Mouse (Mus musculus) limb, embryonic 13.5 days (tissue): ENCODE data around the gene St8sia2. TPM values are rescaled to one million over a fixed set of nuclear protein-coding genes. Genes with fewer than 3 reads are reported as not detected.

Experiments
- ATAC-seq: fragments of 200-750 bp; cut with Nextera tagmentation; 2 replicates; pipeline ENCODE4 v1.8.0; 2017; ENCODE audit warnings: low read depth, moderate number of reproducible peaks, moderate TSS enrichment; ENCODE audit not compliant: low FRiP score
- H3K27ac ChIP-seq: fragments of 300-500 bp; sonication (generic); 2 replicates; pipeline ENCODE4 v1.5.1; 2015; ENCODE audit warnings: inconsistent platforms, mild to moderate bottlenecking, moderate library complexity
- H3K27me3 ChIP-seq: fragments of 300-500 bp; sonication (generic); 2 replicates; pipeline ENCODE4 v1.6.1; 2015; ENCODE audit warnings: mild to moderate bottlenecking, inconsistent platforms
- H3K36me3 ChIP-seq: fragments of 300-500 bp; sonication (generic); 2 replicates; pipeline ENCODE4 v1.6.1; 2015; ENCODE audit warnings: inconsistent platforms, mild to moderate bottlenecking, moderate library complexity
- H3K4me1 ChIP-seq: fragments of 300-500 bp; sonication (generic); 2 replicates; pipeline ENCODE4 v1.6.1; 2015; ENCODE audit warnings: inconsistent platforms
- H3K4me2 ChIP-seq: fragments of 300-500 bp; sonication (generic); replicated peaks from 2 replicates; pipeline ENCODE4 v1.6.1; 2015; ENCODE audit warnings: inconsistent platforms, mild to moderate bottlenecking, moderate library complexity
- H3K4me3 ChIP-seq: fragments of 300-500 bp; sonication (generic); 2 replicates; pipeline ENCODE4 v1.5.1; 2015; ENCODE audit warnings: moderate library complexity, mild to moderate bottlenecking, inconsistent platforms
- H3K9ac ChIP-seq: fragments of 300-500 bp; sonication (generic); 2 replicates; pipeline ENCODE4 v1.6.1; 2015; ENCODE audit warnings: mild to moderate bottlenecking, inconsistent platforms
- H3K9me3 ChIP-seq: fragments of 300-500 bp; sonication (generic); 2 replicates; pipeline ENCODE4 v1.6.1; 2016; ENCODE audit warnings: inconsistent platforms
- WGBS: fragments of 180-500 bp; shearing (Covaris S2); methylation state at CpG from one replicate; pipeline ENCODE4 v1.1.7; 2015; 5-methylcytosine and 5-hydroxymethylcytosine counted together
- polyA plus RNA-seq: library from polyadenylated mRNA; unstranded; fragments of >200 nt; fragmentation: Nextera tagmentation; extraction: Ambion mirVana; gene quantifications from 2 replicates; pipeline ENCODE4 v1.2.1, GENCODE M21; 2015

Gene St8sia2
- polyA plus RNA-seq, 1 experiment from 2014 or later: 20.1 TPM

DNA sequence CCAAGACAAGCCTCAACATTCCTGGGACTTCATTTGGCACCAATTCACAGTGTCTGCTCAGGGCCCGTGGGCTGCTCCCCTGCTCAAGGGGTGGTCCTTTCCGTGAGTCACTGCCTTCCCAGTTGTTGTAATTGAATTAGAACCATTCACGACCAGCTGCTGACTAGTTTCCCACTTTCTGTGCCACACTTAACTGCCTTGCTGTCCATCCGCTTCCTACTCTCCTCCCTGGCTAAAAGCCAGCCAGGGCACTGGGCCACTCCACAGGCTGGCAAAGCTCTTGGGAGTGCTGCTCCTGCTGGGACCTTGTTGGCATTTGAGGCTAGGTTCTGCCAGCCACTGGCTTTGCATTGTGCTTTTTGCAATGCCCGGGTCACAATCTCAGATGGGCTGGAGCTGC is 59.0 kb downstream of the St8sia2 start:
- Histone ChIP-seq H3K4me1 (no peaks in the 10 kb centered on the region), H3K27ac (no peak overlapping the region), H3K27me3 (no peaks in the 10 kb centered on the region), H3K36me3 (peaks cover 77% of the 10 kb centered on the region), H3K4me2 (no peak overlapping the region), H3K9ac (no peak overlapping the region), H3K4me3 (no peak overlapping the region), H3K9me3 (no peaks in the 10 kb centered on the region)
- 42% methylated on average over 5 of the region's 5 CpGs for WGBS
- no peak for ATAC-seq

DNA sequence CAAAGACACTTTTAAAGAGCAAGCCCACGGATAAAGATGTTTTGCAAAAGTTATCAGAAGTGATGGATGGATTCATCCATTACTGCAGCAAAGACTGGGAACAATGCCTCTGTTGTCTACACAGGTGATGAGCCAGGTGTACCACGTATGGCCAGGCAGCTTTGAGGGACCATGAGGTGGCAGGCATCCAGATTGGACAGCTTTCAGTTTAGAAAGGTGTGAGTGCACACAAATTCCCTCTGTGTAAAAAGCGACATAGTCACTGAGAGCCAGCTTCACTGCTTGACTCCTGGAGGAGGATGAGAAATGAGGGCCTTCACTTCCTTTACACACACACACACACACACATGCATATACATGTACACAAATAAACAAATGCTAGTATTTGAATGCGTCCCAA is 60.4 kb downstream of the St8sia2 start:
- no peak for ATAC-seq
- H3K27me3 ChIP-seq: no peaks in the 10 kb centered on the region
- WGBS: 90% methylated on average over 4 of the region's 4 CpGs

DNA sequence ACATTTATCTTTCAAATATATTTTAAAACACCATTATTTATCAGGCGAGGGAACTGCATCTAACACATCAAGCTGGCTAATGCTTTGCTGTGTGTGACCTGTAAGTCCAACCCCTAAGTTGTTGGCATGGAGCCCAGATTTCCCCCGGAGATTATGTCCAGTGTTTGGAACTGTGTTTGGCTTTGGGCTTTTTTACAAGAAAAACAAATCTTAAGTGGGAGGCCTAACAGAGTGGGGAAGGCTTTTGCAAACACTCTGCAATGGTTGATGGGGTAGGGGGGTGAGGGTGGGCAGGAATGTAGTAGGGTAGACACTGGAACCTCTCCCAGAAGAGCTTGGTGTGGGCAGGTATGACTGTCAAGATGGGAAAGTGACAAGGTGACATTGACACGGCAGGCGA is 71.8 kb downstream of the St8sia2 start:
- Histone ChIP-seq H3K4me2 (no peak overlapping the region), H3K9ac (no peak overlapping the region), H3K27ac (no peak overlapping the region; the same call in 1 of the 2 replicates), H3K4me3 (no peak overlapping the region), H3K27me3 (no peaks in the 10 kb centered on the region), H3K9me3 (0 out of 2 replicates have a peak, but pooled peaks cover 3% of the 10 kb centered on the region), H3K36me3 (peaks cover 59% of the 10 kb centered on the region), H3K4me1 (peaks cover 21% of the 10 kb centered on the region)
- ATAC-seq: peak; percentile 64; the same call in 1 of the 2 replicates
- 41% methylated on average over 4 of the region's 4 CpGs for WGBS

More for the DNA sequence above, 60.4 kb downstream of the St8sia2 start:
- H3K27ac ChIP-seq: no peak overlapping the region
- no peaks in the 10 kb centered on the region for H3K4me1 ChIP-seq
- no peak overlapping the region for H3K9ac ChIP-seq
- H3K4me2 ChIP-seq: no peak overlapping the region
- no peak overlapping the region for H3K4me3 ChIP-seq
- peaks cover 75% of the 10 kb centered on the region for H3K36me3 ChIP-seq
- H3K9me3 ChIP-seq: no peaks in the 10 kb centered on the region

DNA sequence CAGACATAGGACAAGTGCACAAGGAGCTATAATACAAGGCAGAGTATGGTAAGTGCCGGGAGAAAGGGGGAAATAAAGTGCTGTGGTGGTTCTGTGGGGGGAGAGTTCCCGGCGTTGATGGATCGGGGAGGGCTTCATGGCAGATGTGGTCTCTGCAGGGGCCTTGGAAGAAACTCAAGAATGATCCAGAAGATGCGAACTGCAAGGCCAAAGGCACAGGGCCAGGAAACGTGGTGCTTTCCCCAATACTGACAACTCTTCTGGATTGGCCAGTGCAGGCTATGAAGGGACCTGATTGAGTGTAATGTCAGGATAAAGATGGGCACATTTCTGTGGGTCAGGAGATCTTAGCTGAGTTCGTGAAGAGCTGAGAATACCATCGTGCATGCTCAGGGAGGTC is 74.3 kb downstream of the St8sia2 start:
- Histone ChIP-seq H3K9me3 (0 out of 2 replicates have a peak, but pooled peaks cover 3% of the 10 kb centered on the region), H3K9ac (no peak overlapping the region), H3K4me2 (no peak overlapping the region), H3K4me3 (no peak overlapping the region), H3K36me3 (peaks cover 46% of the 10 kb centered on the region), H3K27me3 (no peaks in the 10 kb centered on the region), H3K4me1 (peaks cover 21% of the 10 kb centered on the region), H3K27ac (no peak overlapping the region)
- no peak for ATAC-seq
- 87% methylated on average over 8 of the region's 8 CpGs for WGBS

DNA sequence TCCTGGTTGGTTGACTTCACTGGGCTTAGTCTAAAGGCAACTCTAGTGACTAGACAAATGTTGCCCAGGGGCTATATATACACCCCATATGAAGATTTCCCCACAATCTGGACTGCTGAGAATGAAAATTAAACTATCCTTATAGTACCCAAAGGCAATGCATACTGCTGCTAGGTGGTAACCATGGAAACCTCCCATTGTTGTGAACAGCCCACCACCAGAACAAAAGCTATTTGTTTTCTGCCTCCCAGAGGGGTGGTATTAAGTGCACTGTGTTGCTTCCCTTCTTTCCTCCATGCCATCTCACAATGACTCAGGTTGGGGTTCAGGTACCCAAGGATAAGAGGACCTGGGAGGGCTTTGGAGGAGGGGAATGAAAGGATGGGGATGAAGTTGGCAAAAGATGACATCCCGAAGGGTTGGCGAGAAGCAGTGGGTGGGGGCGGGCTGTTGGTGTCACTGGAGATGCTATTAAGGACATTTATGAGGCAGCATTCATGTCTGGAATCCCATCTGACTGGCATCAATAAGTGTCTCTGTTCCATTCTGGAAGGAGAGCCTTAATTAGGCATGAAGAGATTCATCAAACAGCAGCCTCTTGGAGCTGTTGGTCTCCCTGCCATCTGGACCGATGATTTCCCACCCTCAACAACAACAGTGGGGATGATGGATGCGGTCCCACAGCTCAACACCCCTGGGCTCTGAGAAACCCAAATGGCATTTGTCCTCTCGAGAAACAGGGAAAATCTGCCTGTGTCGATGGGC is 75.3 kb downstream of the St8sia2 start:
- ATAC-seq: no peak
- no peak overlapping the region for H3K4me2 ChIP-seq
- WGBS: 81% methylated on average over 7 of the region's 7 CpGs

DNA sequence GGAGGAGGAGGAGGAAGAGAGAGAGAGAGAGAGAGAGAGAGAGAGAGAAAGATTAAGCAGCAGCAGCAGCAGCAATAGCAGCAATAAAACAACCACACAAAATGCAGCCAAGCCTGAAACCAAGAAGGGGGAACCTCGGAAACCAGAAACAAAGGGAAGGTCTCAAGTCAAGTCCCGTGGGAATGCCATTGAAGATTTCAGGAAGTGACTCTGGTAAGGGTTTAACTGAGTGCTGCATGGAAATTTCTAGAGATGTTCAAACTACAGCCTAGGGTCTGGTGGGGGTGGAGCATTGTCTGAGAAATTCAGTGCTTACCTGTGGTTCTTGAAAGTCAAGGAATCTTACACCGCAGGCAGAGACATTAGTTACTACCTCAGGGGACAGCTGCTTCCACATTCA is 77.4 kb downstream of the St8sia2 start:
- Histone ChIP-seq H3K27me3 (no peaks in the 10 kb centered on the region), H3K4me2 (no peak overlapping the region), H3K9ac (no peak overlapping the region), H3K9me3 (0 out of 2 replicates have a peak, but pooled peaks cover 3% of the 10 kb centered on the region), H3K36me3 (peaks cover 20% of the 10 kb centered on the region), H3K4me1 (peaks cover 8% of the 10 kb centered on the region), H3K4me3 (no peak overlapping the region), H3K27ac (no peak overlapping the region)
- ATAC-seq: no peak
- 56% methylated on average over 3 of the region's 3 CpGs for WGBS

More for the DNA sequence above, 75.3 kb downstream of the St8sia2 start:
- H3K27ac ChIP-seq: no peak overlapping the region
- no peak overlapping the region for H3K9ac ChIP-seq
- 0 out of 2 replicates have a peak, but pooled peaks cover 3% of the 10 kb centered on the region for H3K9me3 ChIP-seq
- H3K4me1 ChIP-seq: peaks cover 21% of the 10 kb centered on the region
- H3K4me3 ChIP-seq: no peak overlapping the region
- peaks cover 37% of the 10 kb centered on the region for H3K36me3 ChIP-seq
- no peaks in the 10 kb centered on the region for H3K27me3 ChIP-seq

DNA sequence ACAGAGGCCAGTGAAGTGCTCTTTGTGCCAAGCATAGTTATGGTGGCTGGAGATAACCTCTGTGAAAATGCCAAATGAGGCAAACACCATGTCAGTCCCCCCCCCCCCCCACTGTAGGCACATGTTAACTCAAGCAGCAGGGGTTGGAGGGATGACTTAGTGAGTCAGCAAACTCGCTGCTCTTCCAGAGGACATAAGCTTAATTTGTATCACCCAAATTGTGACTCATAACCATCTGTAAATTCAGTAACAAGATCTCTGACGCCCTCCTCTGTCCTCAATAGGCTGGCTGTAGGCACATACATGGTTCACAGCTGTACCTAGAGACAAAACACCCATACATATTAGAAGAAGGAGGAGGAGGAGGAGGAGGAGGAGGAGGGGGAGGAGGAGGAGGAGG is 77.8 kb downstream of the St8sia2 start:
- 61% methylated on average over 2 of the region's 2 CpGs for WGBS
- H3K36me3 ChIP-seq: peaks cover 19% of the 10 kb centered on the region
- 0 out of 2 replicates have a peak, but pooled peaks cover 3% of the 10 kb centered on the region for H3K9me3 ChIP-seq
- no peak overlapping the region for H3K4me3 ChIP-seq
- no peak for ATAC-seq
- H3K27ac ChIP-seq: no peak overlapping the region
- no peak overlapping the region for H3K4me2 ChIP-seq
- H3K27me3 ChIP-seq: no peaks in the 10 kb centered on the region
- no peak overlapping the region for H3K9ac ChIP-seq
- 0 out of 2 replicates have a peak, but pooled peaks cover 3% of the 10 kb centered on the region for H3K4me1 ChIP-seq

DNA sequence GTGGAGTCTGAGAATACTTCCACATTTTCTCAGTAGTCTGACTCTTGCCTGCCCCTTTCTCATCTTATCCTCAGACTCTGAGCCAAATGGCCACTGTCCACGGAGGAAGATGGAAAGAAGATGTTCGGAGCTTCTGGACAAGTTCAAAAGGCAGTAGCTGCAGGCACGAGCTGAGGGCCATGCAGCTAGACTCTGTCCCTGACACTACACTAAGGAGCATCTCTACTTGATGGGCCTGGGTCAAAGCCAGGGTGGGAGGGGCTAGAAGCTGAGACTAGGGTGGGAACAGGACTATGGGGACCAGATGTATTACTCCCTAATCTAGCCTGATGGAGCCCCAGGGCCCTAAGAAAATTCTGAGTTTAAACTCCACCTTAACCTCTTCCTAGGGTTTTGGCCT is 80.5 kb downstream of the St8sia2 start:
- H3K4me2 ChIP-seq: no peak overlapping the region
- H3K4me3 ChIP-seq: no peak overlapping the region
- ATAC-seq: no peak
- no peak overlapping the region for H3K9ac ChIP-seq
- H3K27me3 ChIP-seq: no peaks in the 10 kb centered on the region
- H3K27ac ChIP-seq: no peak overlapping the region
- no peaks in the 10 kb centered on the region; the same call in 1 of the 2 replicates for H3K36me3 ChIP-seq
- H3K4me1 ChIP-seq: no peaks in the 10 kb centered on the region
- WGBS: 78% methylated on average over 3 of the region's 3 CpGs
- H3K9me3 ChIP-seq: no peaks in the 10 kb centered on the region

DNA sequence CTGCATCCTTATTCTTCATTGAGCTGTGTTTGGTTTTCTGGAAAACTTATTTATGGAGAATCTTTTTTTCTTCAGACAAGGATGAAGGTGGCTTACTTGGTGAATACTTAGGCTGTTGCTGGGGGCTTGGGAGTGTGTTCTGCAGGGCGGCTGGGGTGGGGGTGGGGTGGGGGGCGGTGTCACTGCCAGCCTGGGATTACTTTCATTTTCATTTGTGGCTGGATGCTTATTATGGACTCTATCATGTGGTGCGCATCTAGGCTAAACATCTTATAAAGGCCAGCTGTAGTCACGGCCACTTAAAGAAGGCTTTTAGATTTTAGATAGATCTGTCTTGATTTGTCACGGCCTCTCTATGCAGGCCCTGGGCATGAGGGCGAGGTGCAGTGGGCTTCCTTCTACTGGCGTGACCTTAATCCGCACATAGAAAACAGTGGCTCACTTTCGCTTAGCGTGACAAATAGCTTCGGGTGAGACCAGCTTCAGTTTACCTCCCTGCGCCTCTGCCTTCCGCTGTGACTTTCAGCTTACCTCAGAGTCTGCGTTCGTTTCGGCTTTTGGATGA is 92.5 kb downstream of the St8sia2 start:
- Histone ChIP-seq H3K9ac (no peak overlapping the region), H3K9me3 (no peaks in the 10 kb centered on the region), H3K27ac (no peak overlapping the region), H3K4me3 (no peak overlapping the region), H3K4me1 (peaks cover 15% of the 10 kb centered on the region), H3K27me3 (no peaks in the 10 kb centered on the region), H3K4me2 (no peak overlapping the region), H3K36me3 (no peaks in the 10 kb centered on the region)
- WGBS: 79% methylated on average over 16 of the region's 16 CpGs
- ATAC-seq: no peak; the same call in 1 of the 2 replicates

DNA sequence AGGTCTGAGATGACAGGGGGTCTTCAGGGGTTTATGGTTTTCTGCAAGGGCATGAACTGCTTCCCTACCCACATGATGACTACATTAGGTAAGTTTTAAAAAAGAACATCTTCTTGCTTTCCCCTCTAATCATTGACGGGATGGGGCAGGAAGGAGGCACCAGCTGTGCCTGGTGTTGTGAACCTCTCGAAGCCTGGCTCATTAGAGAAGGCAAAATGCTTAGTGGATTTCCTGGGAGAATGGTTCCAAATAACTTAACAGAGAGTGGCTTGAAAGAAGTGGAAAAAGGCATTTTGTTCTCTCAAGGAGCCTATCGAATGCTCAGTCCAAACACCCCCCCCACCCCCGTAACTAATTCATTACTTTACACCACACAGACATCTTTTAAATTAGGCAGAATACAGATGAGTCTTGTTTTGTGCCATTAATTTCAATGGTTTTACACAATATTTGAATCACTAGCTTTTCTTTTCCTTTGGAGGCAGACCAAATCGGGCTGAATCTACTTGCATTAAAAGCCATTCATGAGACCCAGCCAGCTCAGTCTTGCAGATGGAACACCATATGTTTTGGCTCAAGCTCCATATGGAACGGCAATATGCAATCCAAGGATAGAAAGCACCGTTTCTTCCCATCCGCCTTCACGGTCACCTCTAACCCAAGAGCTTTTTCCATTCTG is 95.7 kb downstream of the St8sia2 start:
- WGBS: 50% methylated on average over 9 of the region's 9 CpGs
- peak; percentile 66; the same call in 1 of the 2 replicates for ATAC-seq
- Histone ChIP-seq H3K27ac (no peak overlapping the region), H3K27me3 (no peaks in the 10 kb centered on the region), H3K36me3 (no peaks in the 10 kb centered on the region), H3K9me3 (no peaks in the 10 kb centered on the region), H3K4me3 (no peak overlapping the region), H3K4me2 (no peak overlapping the region), H3K4me1 (peaks cover 15% of the 10 kb centered on the region), H3K9ac (no peak overlapping the region)

DNA sequence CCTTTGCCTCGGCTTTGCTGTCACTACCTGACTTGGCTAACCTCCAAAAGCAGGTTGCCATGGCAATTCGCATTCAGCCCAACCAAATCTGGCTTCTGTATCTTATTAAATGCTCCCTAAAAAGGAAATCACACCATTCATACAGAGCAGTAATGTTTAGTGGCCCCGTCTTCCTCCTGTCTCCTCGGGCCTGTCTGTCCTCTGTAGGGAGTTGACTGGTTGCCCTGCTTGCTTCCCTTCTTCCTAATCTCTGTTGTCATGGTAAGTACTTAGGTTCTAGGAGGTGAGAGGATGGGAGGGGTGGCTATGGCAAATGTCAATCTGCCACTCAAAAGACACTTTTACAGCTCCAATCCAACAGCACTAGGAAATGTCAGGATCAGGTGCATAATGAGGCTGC is 101.6 kb downstream of the St8sia2 start:
- Histone ChIP-seq H3K9me3 (no peaks in the 10 kb centered on the region), H3K36me3 (no peaks in the 10 kb centered on the region), H3K9ac (no peak overlapping the region), H3K4me1 (peaks cover 21% of the 10 kb centered on the region), H3K4me3 (no peak overlapping the region), H3K4me2 (no peak overlapping the region), H3K27ac (no peak overlapping the region), H3K27me3 (no peaks in the 10 kb centered on the region)
- no peak for ATAC-seq
- 34% methylated on average over 4 of the region's 4 CpGs for WGBS

DNA sequence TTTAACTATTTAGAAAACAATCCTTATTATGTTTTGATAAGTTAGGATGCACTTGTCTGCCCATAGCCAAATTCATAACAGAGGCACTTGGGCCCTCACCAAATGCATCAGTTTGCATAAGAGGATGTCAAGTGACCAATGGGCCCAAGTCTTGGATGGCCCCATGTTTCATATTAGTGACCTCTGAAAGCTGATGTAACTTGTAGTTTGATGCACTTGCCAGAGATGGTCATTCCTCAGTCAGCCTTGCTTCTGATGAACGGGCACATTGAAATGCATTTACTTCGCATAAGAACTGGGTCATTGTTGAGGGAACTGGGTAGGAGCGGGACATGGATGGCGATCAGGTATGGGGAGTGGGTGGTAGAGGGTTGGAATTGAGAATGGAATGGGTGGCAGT is 102.6 kb downstream of the St8sia2 start:
- Histone ChIP-seq H3K4me2 (no peak overlapping the region), H3K4me3 (no peak overlapping the region), H3K27ac (no peak overlapping the region), H3K27me3 (no peaks in the 10 kb centered on the region), H3K9ac (no peak overlapping the region), H3K36me3 (no peaks in the 10 kb centered on the region), H3K9me3 (no peaks in the 10 kb centered on the region), H3K4me1 (peaks cover 21% of the 10 kb centered on the region)
- no peak for ATAC-seq
- WGBS: 91% methylated on average over 4 of the region's 4 CpGs
